Mouse (Mus musculus): ENCODE data around the gene Zfp566.
"Not testable (repeated sequence)": the region's sequence is repeated elsewhere in the genome, so short reads cannot be mapped to it uniquely, and the experiment has no call there.

The Zfp566 gene

GRCm38 (mm10) chr7:30090092-30090969, at the start of gene Zfp566, which contains the start of gene Gm26920:
TSS of gene Zfp566 (minus strand) at chr7:30090527.
TSS of gene Gm26920 (minus strand) at chr7:30090410.
- peak; percentile 97 for DNase-seq (ENCODE audit: low spot score)

GRCm38 (mm10) chr7:30136826-30137225, 46.5 kb upstream of the Zfp566 start:
- no peak for DNase-seq (ENCODE audit: low spot score)

DNA sequence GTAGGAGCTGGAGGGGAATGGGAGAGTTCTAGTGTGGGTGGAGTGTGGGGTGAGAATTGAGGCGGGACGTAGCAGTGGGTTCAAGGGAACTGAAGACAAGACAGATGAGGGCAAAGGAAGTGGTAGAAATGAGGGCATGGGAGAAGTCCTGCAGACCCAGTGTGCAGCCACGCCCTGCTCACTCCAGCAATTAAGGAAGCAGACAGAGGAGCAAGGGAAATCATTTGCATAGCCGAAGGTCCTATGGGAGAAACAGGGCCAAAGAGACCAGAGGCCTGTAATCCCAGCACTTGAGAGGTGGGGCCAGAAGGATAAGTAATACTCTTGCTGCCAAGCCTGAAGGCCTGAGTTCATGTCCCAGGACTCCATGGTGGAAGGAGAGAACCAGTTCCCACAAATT, 42.1 kb upstream of the Zfp566 start:
- no peak for DNase-seq (ENCODE audit: low spot score)

DNA sequence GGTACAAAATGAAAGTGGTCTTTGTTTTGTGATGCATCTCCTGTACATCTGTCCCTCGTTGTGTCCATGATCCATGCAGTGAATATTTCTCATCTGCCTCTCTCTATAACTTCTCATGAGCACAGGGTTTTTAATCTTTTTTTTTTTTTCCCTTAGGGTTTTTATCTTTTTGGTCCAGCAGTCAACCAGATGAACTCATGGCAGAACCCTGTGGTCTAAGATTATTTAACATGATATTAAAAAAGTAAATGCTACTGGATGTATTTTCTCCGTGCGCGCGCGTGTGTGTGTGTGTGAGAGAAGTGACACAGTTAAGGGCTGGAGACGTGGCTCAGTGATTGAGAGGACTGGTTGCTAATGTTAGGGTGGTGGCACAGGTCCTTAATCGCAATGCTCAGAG, 39.6 kb upstream of the Zfp566 start:
- DNase-seq (ENCODE audit: low spot score), result no peak

DNA sequence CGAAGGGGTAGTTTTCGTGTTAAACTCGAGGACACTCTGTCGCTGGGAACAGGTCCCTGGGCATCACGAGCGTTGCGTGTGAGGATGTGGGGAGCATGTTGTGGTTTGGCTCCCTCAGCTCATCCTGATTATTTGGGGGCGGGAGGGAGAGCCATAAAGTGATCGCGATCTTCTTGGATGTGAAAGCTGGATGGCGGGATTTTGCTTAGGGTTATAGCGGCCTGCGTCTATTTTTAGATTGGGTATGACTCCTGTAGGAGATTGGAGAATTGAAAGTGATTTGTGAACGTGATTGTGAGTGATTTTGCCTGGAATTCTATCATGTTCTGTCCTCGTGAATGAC, 31.8 kb upstream of the Zfp566 start:
- DNase-seq (ENCODE audit: low spot score), result no peak

DNA sequence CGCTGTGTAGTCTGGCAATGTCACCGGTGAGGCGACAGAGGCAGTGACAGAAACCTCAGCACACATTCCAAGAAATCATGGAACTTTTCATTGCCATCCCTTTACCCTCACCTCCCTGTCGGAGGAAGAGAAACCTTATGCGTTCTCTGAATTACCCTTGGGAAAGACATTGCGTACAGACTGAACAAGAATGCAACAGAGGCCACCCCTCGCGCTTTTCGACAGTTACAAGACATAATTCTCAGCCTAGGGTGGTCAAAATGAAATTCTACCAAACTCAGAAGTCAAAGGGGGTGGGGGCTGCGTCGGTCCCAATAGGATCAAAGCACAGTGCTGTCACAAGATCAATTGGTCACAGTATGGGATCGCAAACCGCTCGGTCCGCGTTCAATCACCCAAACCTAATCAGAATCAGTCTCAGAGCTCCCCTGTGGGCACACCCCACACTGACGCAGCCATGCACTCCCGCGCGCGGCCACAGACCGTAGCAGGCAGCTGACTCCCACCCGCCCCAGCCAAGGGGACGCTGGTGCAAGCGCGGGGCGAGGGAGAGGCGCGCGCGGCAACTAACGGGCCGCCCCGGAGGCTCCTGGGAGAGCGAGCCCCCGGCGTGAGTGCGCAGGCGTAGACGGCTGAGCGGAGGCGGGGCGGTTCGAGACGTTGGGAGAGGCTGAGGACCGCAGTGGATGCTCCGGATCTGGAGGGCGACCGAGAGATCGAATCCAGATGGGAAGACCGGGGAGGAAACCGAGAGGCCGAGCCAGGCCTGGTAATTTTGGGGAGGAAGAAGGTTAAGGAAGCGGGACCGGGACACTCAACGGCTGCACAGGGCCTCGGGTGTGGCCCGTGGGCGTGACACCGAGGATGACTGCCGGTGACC, 31.2 kb upstream of the Zfp566 start, which contains the start of gene Zfp382:
Zfp382 (plus strand) TSS at position 635 of the 880 bp plus-strand sequence.
- peak; percentile 71 for DNase-seq (ENCODE audit: low spot score)

GRCm38 (mm10) chr7:30117935-30118334, 27.6 kb upstream of the Zfp566 start:
- DNase-seq (ENCODE audit: low spot score), result not testable (repeated sequence)

GRCm38 (mm10) chr7:30116076-30116475, 25.7 kb upstream of the Zfp566 start:
- no peak for DNase-seq (ENCODE audit: low spot score)

- no peak for DNase-seq (ENCODE audit: low spot score)
Observed at GRCm38 (mm10) chr7:30099297-30099696, 9.0 kb upstream of the Zfp566 start.

DNA sequence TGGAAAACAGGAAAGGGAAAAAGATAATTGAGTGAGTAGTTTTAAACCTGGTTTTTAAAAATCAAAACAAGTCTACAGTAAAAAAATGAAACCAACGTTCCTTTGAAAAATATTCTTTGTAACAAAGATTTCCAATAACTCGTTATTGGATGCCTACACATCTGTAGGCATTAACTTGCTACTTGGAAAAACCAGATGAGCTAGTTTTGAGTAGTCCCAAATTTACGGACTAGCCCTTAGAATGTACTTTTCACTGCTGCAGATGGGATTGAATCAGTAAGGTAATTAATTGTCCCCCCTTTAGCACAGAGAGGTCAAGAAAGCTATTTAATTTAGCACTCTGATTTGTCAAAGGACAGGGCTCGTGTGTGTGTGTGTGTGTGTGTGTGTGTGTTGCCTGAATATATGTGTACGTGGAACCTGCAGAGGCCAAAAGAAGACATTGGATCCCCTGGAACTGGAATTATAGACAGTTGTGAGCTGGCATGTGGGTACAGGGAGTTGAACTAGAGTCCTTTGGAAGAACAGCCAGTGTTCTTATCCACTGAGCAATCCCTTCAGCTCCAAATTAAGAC, 5.3 kb upstream of the Zfp566 start:
- peak; percentile 15 for DNase-seq (ENCODE audit: low spot score)

DNA sequence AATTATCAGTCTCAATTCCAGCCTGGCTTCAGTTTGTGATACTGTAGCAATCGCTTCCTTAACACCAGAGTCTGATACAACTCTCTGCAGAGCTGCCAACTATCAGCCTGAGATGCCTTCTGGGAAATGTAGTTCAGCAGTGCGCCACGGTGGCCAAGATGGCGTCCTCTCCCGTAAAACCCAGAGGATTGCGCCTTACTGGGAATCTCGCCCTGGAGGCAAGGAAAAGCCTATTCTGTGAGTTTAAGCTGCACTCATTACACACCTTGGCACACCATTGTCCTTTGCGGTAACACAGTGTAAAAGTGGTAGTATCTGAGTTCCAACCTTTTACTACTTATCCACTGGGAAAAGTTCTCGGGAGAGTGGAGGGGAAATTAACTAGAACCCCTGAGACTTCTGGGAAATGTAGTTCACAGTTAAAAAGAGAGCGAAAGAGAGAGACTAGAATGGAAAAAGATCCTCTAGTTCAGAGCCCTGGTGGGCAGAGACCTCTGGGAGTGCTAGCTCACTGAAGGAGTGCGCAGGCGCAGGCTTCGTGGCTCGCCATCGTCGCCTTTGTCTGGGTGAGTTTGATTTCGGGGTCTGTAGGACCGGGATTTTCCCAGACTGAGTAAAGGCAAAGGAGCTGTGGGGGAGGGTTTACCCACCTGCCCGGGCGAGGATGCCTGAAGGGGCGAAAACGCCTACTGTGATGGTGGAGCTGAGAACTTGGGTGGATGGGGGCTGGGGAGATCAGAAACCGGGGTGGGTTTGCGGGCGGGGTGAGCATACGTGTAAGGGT, 4.5 kb upstream of the Zfp566 start, which contains the start of gene Zfp260:
Zfp260 (plus strand) TSS at position 132 of the 784 bp plus-strand sequence.
- peak; percentile 91 for DNase-seq (ENCODE audit: low spot score)

DNA sequence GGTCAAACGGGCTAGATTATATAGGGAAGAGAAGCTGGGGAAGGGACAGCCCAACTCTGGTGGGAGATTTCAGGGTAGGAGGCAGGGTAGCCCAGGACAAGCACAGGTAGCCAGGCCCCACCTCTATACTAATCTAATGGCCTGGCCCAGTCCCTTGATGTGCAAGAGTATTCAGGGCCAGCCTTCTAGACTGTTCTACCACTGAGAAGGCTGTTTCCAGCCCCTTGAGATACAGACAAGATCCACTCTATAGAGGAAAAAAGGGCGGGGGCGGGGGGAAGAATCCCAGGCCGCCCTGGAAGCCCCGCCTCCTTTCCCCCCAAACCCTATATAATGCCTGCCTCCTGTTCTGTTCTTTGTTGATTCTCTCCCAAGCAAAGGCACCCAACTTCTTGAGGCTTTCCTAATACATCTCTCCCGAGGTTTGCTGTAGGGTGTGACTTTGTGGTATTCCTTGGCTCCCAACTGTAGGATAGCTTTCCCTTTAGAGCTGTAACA, 3.6 kb upstream of the Zfp566 start:
- DNase-seq (ENCODE audit: low spot score), result no peak

- no peak for DNase-seq (ENCODE audit: low spot score)
Observed at GRCm38 (mm10) chr7:30092666-30093065, 2.3 kb upstream of the Zfp566 start.

DNA sequence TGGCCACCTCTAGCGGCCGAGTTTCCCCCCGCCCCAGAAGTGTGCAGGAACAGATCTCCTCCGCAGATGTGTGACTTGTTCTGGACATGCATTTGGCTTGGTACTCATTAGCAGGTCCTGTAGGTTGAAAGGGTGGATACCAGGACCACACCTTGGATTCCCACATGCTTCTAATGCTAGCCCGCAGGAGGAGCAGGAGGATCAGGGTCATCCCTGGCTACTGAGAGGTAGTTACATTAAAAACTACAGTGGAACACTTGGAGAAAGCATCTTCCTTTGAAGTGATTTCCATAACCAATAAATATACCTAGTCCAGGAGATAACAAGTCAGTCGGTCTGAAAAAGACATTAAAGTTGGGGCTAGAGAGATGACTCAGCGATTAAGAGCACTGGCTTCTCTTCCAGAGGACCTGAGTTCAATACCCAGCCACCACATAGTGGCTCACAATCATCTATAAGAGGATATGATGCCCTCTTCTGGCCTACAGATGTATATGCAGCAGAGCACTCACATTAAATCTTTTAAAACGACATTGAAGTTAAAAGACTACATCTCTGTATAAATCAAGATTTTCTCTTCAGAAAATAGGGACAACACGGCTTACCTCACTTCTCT, 751 bp upstream of the Zfp566 start:
- peak; percentile 54 for DNase-seq (ENCODE audit: low spot score)

- DNase-seq (ENCODE audit: low spot score), result no peak
Observed at GRCm38 (mm10) chr7:30089405-30089804, 922 bp downstream of the Zfp566 start.

- DNase-seq (ENCODE audit: low spot score), result peak; percentile 25
Observed at GRCm38 (mm10) chr7:30086524-30086923, 3.8 kb downstream of the Zfp566 start.

- peak; percentile 68 for DNase-seq (ENCODE audit: low spot score)
Observed at GRCm38 (mm10) chr7:30072146-30073028, 17.9 kb downstream of the Zfp566 start, which contains the start of gene Zfp82. TSS of gene Zfp82 (minus strand) at chr7:30072900.

DNA sequence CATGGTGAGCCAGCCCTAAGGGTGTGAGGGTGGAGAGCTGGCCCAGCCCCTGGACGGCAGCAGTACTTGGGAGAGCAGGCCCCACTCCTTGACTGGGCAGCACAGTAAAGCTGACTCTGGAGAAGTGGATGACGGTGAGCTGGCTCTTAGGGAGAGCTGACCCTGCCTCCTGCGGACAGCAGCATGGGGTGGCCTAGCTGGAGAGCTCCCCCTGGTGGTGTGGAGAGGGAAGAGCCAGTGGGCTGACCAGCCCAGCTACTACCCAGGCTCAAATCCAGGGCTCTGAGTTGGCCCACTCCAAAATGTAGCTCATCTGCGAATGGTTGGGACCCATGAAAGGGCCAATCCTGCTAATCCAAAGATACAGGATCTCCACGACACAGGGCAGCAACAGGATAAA, 25.7 kb downstream of the Zfp566 start:
- DNase-seq (ENCODE audit: low spot score), result no peak

DNA sequence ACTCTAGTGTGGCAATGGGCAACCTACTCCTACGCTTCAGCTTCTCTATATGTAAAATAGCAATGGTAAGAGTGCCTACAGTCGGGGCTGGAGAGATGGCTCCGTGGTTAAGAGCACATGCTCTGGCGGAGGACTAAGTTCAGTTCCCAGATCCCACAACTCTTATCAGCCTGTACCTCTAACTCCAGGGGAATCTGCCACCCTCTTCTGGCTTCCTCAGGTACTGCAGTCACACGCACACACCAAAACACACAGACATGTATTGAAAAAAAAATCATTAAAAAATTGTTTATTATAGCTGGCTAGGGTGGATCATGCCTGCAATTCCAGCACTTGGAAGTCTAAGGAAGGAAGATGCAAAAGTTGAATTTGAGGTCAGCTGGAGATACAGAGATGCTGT, 27.8 kb downstream of the Zfp566 start:
- DNase-seq (ENCODE audit: low spot score), result no peak

DNA sequence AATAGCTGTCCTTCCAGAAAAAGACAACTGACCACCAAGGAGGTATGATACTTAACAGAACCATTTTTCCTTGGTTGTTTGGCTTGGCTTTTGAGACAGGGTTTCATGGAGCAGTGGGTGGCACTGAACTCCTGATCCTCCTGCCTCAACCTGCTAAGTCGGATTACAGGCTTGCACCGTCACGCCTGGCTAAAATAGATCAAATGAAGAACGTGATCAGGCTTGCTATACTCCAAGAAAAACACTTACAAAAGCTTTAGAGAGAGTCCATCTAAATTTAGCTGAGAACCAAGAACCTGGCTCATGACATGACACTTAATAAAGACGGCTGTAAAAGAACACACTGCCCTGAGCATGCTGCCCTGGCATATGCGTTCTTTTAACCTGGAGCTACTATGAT, 30.0 kb downstream of the Zfp566 start:
- no peak for DNase-seq (ENCODE audit: low spot score)

Data from adipocyte (in vitro differentiated cells).